29 mouse cellular contexts compared by ENCODE assay signal in the genomic region with DNA sequence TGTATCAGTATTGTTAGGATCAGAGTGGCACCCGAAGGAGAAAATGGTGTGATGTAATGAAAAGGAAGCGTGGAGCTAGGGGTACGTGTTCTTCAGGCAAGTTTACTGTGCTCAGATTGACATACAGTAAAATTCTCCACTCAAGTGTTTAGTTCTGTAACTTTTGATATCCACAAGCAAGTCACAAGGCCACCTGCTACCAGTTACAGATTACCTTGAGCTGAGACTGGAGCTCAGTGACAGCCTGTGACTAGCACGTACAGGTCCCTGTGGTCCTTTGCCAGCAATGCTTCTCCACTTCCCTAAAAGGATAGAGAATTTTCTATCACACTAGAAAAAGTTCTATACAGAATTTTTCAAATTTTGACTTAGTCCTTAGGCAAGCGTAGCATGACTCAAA.
DNase-seq lines count a peak whose midpoint lies in the region; ATAC-seq and TF ChIP-seq lines count a peak whose summit lies in the region.
"Had no signal": no experiment of that assay in that cellular context is flagged by ENCODE, and none has a peak within 500 bp of the region (broad histone marks: within the 10 kb centered on the region; RNA-seq: fewer than 3 reads in every experiment).

No protein-coding gene starts in this region.

- H3K27ac ChIP-seq in heart, embryonic 13.5 days (replicated peaks): peak overlapping the region; percentile 80
- H3K27ac ChIP-seq in heart, embryonic 16.5 days (ENCODE audit: low read length): peak overlapping the region; percentile 73
- no peak overlapping the region for H3K27ac ChIP-seq in intestine, embryonic 15.5 days
- peak overlapping the region; percentile 73 for H3K27ac ChIP-seq in intestine, postnatal 0 days (ENCODE audit: low read depth, low read length)
- H3K27ac ChIP-seq: embryonic facial prominence, embryonic 10.5 days; embryonic facial prominence, embryonic 13.5 days; forebrain, embryonic 12.5 days; forebrain, embryonic 15.5 days; hindbrain, embryonic 10.5 days; hindbrain, embryonic 13.5 days had no signal

- H3K4me2 ChIP-seq in heart, embryonic 13.5 days: no peak overlapping the region
- H3K4me2 ChIP-seq in heart, embryonic 16.5 days (ENCODE audit: low read depth, low read length): no peak overlapping the region
- H3K4me2 ChIP-seq in intestine, embryonic 15.5 days (replicated peaks): no peak overlapping the region
- H3K4me2 ChIP-seq in intestine, postnatal 0 days (replicated peaks; ENCODE audit: low read depth): no peak overlapping the region
- H3K4me2 ChIP-seq: embryonic facial prominence, embryonic 13.5 days; forebrain, embryonic 12.5 days; forebrain, embryonic 15.5 days; hindbrain, embryonic 13.5 days had no signal

- TF ChIP-seq CTCF in intestine, postnatal 0 days (IDR thresholded peaks at IDR 0.05; ENCODE audit: low read depth): no peak

- peaks cover 54% of the 10 kb centered on the region for H3K4me1 ChIP-seq in heart, embryonic 13.5 days
- H3K4me1 ChIP-seq in heart, embryonic 16.5 days (ENCODE audit: control insufficient read depth, insufficient read depth, low read length): peaks cover 24% of the 10 kb centered on the region
- no peaks in the 10 kb centered on the region for H3K4me1 ChIP-seq in intestine, embryonic 15.5 days (replicated peaks)
- no peaks in the 10 kb centered on the region; the same call in 1 of the 2 replicates for H3K4me1 ChIP-seq in intestine, postnatal 0 days (replicated peaks; ENCODE audit: control insufficient read depth, insufficient read depth, low read length)
- H3K4me1 ChIP-seq: embryonic facial prominence, embryonic 10.5 days; forebrain, embryonic 15.5 days; hindbrain, embryonic 10.5 days; hindbrain, embryonic 13.5 days had no signal

- no peak for ATAC-seq in heart, embryonic 13.5 days (ENCODE audit: extremely low read depth, insufficient number of reproducible peaks, low FRiP score, low TSS enrichment)
- peak; percentile 63; the same call in 1 of the 2 replicates for ATAC-seq in heart, embryonic 16.5 days (replicated peaks; ENCODE audit: extremely low read depth, insufficient read depth, low FRiP score)
- ATAC-seq in intestine, embryonic 15.5 days: peak; percentile 14; the same call in 1 of the 2 replicates
- no peak; the same call in 1 of the 2 replicates for ATAC-seq in intestine, postnatal 0 days
- ATAC-seq in monocyte, adult 5-6 weeks (replicated peaks; ENCODE audit: insufficient number of reproducible peaks, low FRiP score, low TSS enrichment, poor library complexity, severe bottlenecking): no peak
- ATAC-seq: forebrain, embryonic 15.5 days; hindbrain, embryonic 16.5 days; Patski had no signal

- H3K27me3 ChIP-seq in heart, embryonic 13.5 days (replicated peaks): no peaks in the 10 kb centered on the region
- H3K27me3 ChIP-seq in heart, embryonic 16.5 days (ENCODE audit: control insufficient read depth, insufficient read depth, low read length): no peaks in the 10 kb centered on the region
- H3K27me3 ChIP-seq in intestine, embryonic 15.5 days (replicated peaks): no peaks in the 10 kb centered on the region
- no peaks in the 10 kb centered on the region for H3K27me3 ChIP-seq in intestine, postnatal 0 days (replicated peaks; ENCODE audit: control insufficient read depth, insufficient read depth, low read length)
- H3K27me3 ChIP-seq: CH12.LX; embryonic facial prominence, embryonic 13.5 days; forebrain, embryonic 12.5 days; forebrain, embryonic 15.5 days; hindbrain, embryonic 13.5 days; Patski had no signal

- WGBS in heart, embryonic 13.5 days: 81% methylated on average over 5 of the region's 5 CpGs
- WGBS in heart, embryonic 16.5 days: 62% methylated on average over 5 of the region's 5 CpGs
- 89% methylated on average over 5 of the region's 5 CpGs for WGBS in intestine, embryonic 15.5 days
- 80% methylated on average over 5 of the region's 5 CpGs for WGBS in intestine, postnatal 0 days

- H3K9ac ChIP-seq in heart, embryonic 13.5 days: no peak overlapping the region
- no peak overlapping the region for H3K9ac ChIP-seq in heart, embryonic 16.5 days (ENCODE audit: low read length)
- H3K9ac ChIP-seq in intestine, embryonic 15.5 days: no peak overlapping the region
- H3K9ac ChIP-seq in intestine, postnatal 0 days (ENCODE audit: low read depth, low read length): no peak overlapping the region
- H3K9ac ChIP-seq: embryonic facial prominence, embryonic 13.5 days; forebrain, embryonic 12.5 days; forebrain, embryonic 15.5 days; hindbrain, embryonic 13.5 days had no signal

- H3K9me3 ChIP-seq in heart, embryonic 13.5 days: no peaks in the 10 kb centered on the region
- H3K9me3 ChIP-seq in heart, embryonic 16.5 days (replicated peaks; ENCODE audit: control insufficient read depth, low read length): no peaks in the 10 kb centered on the region; the same call in 1 of the 2 replicates
- no peaks in the 10 kb centered on the region for H3K9me3 ChIP-seq in intestine, embryonic 15.5 days
- no peaks in the 10 kb centered on the region for H3K9me3 ChIP-seq in intestine, postnatal 0 days (ENCODE audit: control insufficient read depth)
- H3K9me3 ChIP-seq: embryonic facial prominence, embryonic 10.5 days; embryonic facial prominence, embryonic 13.5 days; forebrain, embryonic 12.5 days; forebrain, embryonic 15.5 days; hindbrain, embryonic 10.5 days; hindbrain, embryonic 13.5 days had no signal

- H3K36me3 ChIP-seq in heart, embryonic 13.5 days: peaks cover 35% of the 10 kb centered on the region
- peaks cover 9% of the 10 kb centered on the region; the same call in 1 of the 2 replicates for H3K36me3 ChIP-seq in heart, embryonic 16.5 days (ENCODE audit: control insufficient read depth, insufficient read depth)
- no peaks in the 10 kb centered on the region for H3K36me3 ChIP-seq in intestine, embryonic 15.5 days
- peaks cover 5% of the 10 kb centered on the region; the same call in 1 of the 2 replicates for H3K36me3 ChIP-seq in intestine, postnatal 0 days (ENCODE audit: control insufficient read depth, insufficient read depth)
- H3K36me3 ChIP-seq: forebrain, embryonic 12.5 days; forebrain, embryonic 15.5 days had no signal

- H3K4me3 ChIP-seq in heart, embryonic 13.5 days: no peak overlapping the region
- no peak overlapping the region for H3K4me3 ChIP-seq in heart, embryonic 16.5 days (ENCODE audit: low read length)
- no peak overlapping the region for H3K4me3 ChIP-seq in intestine, embryonic 15.5 days (replicated peaks)
- H3K4me3 ChIP-seq in intestine, postnatal 0 days (ENCODE audit: low read depth, low read length): no peak overlapping the region
- H3K4me3 ChIP-seq: embryonic facial prominence, embryonic 10.5 days; embryonic facial prominence, embryonic 13.5 days; erythroblast, embryonic 14.5 days; forebrain, embryonic 12.5 days; forebrain, embryonic 15.5 days; hindbrain, embryonic 10.5 days; hindbrain, embryonic 13.5 days had no signal

- no peak for DNase-seq in heart, postnatal 10 days
- no peak for DNase-seq in heart, adult 9 months (ENCODE audit: low spot score in 2 of 2)
- DNase-seq: adrenal gland, postnatal 10 days; adrenal gland, postnatal 36 days; B cell, adult 2 months; cerebellum, adult 11 months; cerebellum, adult 2 months; cerebellum, adult 9-11 months; embryo, embryonic 11 days; gastrocnemius, postnatal 25 days; heart, adult 18-20 months; heart, postnatal 36 days; kidney, adult 11 months; kidney, adult 8-10 months had no signal

- intact Hi-C loops in heart, postnatal 10 days (cut with DNase I): loop anchor here (5.0 kb wide), 1 partner anchor 72 kb away; the partner anchor contains the start of genes Ccdc148 and Pkp4

Comparison
In these comparisons a context has a peak if more than half of its experiments do, and no peak if none do; other contexts are left out.
1. ATAC-seq: peak in heart, embryonic 16.5 days (single experiment) and intestine, embryonic 15.5 days (single experiment); none in heart, embryonic 13.5 days (single experiment), intestine, postnatal 0 days (single experiment) and monocyte, adult 5-6 weeks (single experiment).